Mouse (Mus musculus) common myeloid progenitor, adult 5-6 weeks (primary cell): Measurements from ENCODE around the gene Fpr3. TPM values are rescaled to one million over a fixed set of nuclear protein-coding genes. Genes with fewer than 3 reads are reported as not detected.
"Not testable (repeated sequence)": the region's sequence is repeated elsewhere in the genome, so short reads cannot be mapped to it uniquely, and the experiment has no call there.

Experiments
- ATAC-seq: replicated peaks from 2 replicates; pipeline ENCODE4 v1.8.0; 2016; ENCODE audit warnings: low read depth, mild to moderate bottlenecking, moderate TSS enrichment, inconsistent platforms; ENCODE audit not compliant: poor library complexity, severe bottlenecking
- total RNA-seq: library from RNA; stranded (forward); fragments of 200-1000, 187-1606 nt; gene quantifications from 2 replicates; pipeline ENCODE4 v1.2.3, GENCODE M21; 2017

Fpr3 gene
- total RNA-seq = not detected in 2 replicates

DNA sequence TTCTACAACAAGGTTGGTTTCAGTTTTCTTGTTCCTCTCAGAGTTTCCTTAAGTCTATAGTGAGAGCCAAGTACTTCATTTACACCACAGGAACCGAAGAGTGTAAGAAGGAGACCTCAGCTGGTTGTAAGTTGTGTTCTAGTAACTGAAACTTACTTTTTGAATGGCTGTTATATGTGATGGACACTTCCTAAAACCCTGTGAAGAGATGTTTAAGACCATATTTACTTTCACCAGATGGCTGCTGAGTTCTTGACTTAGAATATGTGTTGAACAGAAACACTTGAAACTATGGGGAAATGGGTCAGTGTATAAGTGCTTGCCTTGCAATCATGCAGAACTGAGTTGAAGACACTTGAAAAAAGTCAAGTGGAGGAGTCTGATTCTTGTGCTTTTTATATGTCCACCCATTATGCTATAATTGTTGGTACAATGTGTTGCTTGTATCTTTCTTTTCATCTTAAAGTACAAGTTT, at the start of gene Fpr3, which contains the start of gene Fpr2:
Fpr3 (plus strand) TSS at position 79 of the 475 bp plus-strand sequence.
Fpr2 (plus strand) TSS at position 51 of the 475 bp plus-strand sequence.
- no peak for ATAC-seq

DNA sequence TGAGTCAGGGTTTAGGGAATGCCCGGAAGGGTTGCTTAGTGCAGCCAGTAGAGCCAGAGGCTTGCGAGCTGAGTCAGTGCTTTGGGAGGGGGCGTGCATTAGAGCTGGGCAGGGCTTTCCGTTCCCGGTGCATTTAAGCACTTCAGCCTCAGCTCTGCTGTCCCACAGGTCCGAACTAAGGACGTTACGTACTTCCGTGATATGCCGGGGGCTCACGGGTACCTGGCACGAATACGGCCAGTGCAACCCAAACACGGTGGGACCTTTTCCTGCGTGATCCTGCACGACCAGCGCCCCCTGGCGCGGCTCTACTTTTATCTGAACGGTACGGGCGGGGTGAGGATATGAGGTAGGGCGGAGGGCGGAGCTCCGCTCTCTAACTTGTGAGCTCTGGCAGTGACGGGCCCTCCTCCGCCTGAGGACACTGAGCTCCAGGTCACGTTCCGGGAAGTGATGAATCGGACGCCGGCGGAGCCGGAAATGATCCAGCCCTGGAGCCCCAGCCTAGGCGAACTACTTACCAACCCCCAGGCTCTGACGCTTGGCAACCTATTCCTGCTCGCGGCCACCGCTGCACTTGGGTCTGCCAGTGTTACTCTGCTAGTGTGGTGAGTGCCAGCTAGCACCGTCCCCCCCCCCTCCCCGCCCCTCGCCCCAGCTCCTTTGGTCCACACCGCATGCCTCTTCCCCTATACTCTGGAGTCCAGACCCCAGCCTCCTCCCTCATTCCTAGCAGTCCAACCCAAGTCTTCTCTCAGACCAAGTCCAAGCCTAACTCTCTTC, 49.5 kb upstream of the Fpr3 start:
- ATAC-seq = peak; percentile 97

DNA sequence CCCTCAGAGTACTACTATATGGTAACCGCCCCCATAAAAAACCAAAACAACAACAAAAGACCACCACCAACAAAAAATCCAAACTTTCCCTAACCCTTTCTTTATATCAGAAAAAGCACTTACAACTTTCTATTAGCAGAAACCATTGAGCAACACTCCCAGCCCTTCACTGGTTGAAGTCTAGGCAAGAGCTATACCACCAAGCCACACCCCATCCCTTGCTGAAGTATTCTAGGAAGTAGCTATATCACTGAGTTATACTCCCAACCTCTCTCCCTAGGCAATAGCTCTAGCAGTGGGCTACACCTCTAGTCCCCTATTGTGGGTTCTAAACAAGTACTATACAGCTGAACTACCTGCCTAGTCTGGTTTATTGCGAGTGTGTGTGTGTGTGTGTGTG, 48.4 kb upstream of the Fpr3 start:
- ATAC-seq = no peak

DNA sequence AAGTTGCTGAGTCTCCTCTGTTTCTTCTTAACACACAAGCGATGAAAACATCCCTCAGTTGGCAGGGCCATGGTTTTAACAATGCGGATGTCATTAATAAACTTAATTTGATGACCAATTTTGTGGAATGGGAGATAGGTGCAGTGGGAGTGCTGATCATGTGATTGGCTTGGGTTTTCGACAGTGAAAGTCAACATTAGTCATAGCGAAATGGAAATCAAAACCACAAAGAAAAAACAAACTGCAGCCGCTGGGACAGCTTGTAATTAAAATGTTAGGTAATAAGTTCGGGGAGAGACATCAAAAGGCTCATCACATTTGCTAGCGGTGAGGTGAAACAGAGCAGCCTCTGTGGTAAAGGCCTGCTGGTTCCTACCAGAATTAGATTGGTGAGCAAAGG, 46.9 kb upstream of the Fpr3 start:
- no peak for ATAC-seq

DNA sequence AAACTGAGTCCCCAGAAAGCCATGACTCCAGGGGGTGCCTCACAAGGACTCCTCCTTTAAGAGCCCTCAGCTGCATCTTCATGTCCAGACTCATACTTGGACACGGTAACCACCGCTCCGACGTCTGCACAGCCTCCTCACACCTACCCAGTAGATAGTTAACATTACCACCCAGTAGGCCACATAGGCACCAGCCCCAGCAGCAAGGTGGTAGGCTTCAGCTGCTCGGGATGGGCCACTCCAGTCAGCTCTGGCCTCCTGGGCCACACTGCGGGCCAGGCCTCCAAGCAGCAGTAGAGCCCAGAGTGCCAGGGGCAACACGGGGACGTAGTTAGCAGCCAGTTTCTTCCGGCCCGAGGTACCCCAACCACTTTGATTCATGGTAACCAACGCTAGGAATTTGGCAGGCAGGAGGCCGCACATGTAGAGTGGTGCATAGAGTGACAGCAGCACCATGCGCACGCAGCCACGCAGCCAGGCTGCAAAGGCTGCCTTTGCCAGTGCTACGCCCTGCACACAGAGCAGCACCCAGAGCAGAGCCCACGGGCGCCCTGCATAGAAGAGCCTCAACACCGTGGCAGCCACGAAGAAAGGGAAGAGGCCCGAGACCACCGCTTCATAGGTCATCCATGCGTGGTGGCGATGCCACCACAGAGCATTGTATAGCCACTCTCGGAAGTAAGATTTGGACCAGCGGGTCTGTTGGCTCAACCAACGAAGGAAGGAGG, 44.0 kb upstream of the Fpr3 start:
- ATAC-seq = no peak

DNA sequence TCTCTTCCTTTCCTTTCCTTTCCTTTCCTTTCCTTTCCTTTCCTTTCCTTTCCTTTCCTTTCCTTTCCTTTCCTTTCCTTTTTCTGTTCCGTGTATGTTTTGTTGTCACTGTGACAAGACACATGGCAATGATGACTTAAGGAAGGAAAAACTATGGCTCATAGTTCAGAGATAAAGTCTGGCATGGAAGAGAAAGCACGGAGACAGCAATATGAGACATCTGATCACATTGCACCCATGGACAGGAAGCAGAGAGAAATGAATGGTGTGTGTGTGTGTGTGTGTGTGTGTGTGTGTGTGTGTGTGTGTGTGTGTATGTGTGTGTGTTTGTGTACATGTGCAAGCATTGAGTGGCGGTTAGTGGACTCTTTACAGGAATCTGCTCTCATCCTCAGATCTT, 43.0 kb upstream of the Fpr3 start:
- not testable (repeated sequence) for ATAC-seq

DNA sequence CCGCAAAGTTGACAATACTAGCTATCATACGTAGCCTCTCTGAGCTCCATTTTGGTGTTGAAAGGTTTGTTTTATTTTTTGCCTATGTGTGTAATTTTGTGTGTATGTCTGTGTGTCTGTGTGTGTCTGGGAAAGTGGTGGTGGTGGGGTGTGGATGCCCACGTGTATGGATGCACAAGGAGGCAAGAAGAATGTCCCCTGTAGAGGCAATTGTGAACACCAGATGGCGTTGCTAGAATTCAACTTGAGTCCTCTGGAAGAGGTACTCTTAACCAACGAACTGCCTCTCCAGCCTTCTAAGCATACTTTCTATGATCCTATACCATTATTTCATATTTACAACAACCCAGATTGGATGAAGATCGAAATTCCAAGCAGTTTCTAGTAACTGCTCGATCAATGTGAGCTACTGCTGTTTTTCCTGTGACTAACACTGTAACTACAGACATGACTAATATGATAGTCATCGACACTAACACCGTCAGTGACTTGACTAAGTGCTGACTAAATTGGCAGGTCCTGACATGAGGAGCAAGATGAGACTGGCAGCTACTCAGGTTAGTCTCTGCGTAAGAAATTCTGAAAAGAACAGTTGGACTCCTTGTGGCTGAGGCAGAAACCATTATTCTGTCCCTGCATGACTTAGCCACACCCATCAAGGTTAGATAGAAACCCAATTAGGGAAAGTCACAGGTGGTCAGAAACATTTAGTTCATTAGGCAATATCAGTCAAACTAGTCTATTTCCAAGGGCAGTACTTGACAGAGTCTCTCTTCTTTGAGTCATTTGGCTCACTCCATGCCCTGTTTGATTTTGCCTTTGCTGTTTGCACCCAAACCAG, 42.2 kb upstream of the Fpr3 start:
- ATAC-seq = peak; percentile 67

DNA sequence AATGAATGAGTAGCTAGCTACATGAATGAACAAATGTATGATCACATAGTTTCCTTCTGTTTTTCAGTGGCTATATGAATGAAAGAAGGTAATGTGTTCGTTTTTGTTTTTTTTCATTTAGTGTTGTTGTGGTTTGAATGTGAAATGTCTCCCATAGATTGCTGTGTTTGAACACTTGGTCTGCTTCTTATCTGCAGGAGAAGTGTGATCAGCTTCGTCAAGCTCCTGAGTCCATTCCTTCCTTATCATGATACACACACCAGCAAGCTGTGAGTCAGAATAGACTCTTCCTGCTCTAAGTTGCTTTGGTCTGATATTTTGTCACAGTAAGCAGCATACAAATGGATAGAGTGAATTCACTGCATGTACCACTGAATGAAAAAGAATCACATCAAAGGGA, 38.7 kb upstream of the Fpr3 start:
- peak; percentile 66 for ATAC-seq

DNA sequence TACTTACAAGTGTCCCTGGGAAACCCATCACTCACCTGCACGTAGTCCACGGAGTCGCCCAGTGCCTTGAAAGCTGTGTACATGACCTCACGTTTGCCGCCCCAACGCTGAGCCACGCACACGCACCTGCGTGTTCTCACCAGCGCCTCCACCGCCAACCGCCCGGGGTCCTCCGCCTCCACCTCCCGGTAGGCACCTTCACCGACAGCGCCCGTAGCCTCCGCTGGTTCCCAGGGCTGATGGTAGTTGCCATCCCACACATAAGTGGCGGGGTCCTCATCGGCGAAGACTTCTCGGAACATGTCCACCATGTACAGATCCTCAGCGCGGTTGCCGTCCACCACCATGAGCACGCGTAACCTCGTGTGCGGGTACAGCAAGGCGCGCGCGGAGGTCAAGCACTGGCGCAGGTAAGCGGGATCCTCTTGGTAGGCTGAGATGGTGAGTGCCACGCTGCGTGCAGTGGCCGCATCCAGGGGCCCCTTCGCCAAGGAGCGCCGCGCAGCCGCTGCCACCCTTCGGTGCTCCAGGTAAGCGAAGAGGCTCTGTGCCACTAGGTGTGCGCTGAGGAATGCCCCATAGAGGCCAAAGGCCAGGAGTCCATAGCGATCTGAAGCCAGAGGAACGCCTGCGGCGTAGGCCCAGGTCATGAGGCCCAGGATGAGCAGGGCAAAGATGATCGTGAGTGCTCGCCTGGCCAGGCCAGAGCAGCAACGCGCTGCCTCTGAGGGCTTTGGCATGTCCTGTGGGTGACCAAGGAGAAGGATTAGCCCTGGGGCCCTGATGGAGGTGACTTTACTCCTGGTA, 37.5 kb upstream of the Fpr3 start:
- ATAC-seq = no peak

DNA sequence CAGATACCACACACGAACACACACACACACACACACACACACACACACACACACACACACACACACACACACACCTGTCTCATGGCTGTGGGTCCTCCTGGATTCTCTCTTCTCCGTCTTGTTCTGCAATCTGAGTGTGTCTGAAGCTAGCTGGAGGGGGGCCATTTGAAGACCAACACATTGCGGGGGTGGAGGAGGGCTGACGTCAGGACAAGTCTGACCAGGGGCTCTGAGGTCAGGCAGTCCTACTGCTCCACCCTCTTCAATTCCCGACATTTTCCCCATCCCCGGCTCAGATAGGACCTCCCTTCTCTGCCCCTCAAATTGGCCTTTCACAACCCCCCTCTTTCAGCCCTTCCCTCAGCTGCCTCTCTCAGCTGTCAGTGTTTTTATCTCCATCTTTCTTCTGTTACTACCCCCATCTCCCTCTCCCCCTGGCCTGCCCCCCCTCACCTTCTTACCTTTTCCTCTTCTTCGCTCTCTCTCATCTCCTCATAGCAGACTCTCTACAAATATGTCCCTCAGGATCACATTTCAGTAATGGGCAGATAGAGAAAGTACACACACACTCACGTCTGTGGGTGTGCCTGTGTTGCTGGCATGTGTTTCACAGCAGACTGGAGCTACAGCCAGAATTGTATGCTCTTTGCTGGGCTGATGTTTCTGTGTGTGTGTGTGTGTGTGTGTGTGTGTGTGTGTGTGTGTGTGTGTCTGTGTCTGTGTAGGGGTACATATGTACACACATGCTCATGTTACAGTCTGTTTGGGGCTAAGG, 32.4 kb upstream of the Fpr3 start, which contains the start of gene Has1:
Has1 (minus strand) TSS at position 142 of the 775 bp plus-strand sequence.
- ATAC-seq = no peak

DNA sequence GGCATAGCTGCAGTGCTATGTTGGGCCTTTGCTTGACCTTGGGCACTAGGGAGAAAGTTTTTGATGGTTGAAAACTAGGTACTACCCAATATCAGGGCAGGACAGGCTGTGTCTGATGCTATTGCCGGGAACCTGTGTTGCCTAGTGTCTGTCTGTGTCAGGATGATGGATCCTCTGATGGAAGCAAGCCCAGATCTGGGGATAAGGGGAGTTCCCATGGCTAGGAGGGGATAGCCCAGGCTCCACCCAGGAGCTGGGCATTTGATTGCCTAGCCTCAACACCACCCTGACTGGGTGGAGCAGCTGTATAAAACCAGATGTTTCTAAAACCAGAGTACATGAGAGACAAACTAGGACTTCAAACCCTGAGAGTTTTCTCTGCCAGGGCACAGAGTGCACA, 31.0 kb upstream of the Fpr3 start:
- no peak for ATAC-seq

DNA sequence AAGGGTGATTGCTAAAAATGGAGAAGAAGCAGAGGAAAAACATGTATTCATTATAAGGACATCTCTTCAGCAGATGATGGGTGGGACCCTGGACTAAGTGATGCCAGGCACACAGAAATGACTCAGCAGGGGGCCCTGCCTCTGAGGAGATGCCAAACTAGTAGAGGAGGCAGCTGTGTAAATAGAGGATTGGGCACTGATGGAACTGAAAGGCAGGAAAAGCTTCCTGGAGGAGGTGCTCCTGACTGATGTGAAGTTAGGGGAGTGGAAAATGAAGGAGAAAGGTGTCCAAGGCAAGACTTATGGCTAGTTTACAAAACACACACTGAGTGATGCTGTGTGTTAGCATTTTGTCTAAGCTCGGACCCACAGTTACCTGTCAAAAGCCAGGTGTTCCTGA, 30.2 kb upstream of the Fpr3 start:
- ATAC-seq = no peak

DNA sequence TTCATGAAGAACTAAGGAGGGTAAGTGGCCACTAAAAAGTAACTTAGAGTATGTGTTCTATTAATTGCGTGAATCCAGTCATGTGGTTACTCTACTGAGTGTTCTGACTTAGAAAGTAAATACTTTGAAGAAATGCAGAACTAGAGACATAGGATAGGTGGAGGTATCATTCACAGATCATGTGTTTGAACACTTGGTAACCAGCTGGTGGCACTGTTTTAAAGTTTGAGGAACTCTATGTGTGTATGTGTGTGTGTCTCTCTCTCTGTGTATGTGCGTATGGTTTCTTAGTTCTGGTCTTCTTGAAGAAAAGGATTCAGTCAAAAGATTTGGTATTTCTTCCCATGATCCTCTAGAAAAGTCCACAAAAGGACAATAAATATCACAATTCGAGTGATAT, 27.5 kb upstream of the Fpr3 start:
- ATAC-seq = peak; percentile 88

DNA sequence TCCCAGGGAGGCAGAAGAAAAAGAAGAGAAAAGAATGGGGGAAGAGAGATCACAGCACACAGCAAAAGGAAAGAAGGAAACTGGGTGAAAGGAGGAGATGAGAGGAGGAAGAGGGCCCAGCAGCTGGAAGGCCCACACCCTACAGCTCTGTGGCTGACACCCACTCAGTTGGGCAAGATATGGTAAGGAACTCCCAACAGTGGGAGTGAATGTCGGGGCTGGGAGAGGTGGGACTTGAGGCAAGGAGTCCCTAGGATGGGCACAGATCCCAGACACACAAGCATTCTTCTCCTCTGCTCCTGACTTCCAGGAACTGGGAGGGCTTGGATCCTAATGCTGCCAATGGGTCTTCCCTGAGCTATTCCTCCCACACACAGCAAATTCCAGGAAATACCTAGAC, 25.3 kb upstream of the Fpr3 start:
- ATAC-seq = no peak

DNA sequence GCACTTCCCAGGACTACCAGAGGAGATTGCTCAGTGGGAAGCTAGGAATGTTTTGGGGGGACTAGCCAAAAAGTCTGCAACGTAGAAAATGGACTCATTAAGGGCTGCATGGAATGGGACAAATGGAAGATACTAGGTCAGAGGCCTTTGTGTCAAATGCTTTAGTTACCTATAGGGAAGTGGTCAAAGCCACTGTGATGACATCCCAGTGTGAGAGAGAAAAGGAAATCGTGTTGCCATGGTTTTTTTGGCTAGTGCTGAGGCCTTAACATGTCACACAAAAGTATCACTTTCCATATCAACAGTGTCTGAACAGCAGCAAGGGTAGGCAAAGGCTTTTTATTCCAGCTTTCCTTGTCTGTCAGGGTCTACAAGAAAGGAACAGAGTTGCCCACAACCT, 22.5 kb upstream of the Fpr3 start:
- ATAC-seq = peak; percentile 92

DNA sequence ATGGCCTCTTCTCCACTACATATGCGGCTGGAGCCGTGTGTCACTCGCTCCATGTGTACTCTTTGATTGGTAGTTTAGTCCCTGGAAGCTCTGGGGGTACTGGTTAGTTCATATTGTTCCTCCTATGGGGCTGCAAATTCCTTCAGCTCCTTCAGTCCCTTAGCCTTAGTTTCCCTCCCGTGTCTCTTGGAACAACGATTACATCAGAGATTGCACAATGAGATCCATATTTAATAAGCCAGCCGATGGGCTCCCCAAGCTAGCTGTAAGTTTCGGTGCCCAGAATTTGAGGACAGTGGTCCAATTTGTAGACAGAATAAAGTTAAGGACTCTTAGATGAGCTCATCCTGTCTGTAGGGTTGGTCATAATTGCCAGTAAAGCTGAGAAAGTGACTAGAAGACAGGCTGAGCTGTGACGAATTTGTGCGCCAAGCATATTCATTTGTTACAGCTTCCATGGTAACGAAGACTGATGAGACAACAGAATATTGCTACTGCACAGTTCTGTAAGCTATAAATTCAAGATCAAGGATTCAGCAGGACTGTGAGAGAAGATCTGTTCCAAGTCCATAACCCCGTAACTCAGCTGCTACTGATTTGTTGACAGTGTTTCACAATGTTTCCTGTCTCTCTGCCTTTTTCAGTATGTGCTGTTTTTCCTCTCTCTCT, 20.7 kb upstream of the Fpr3 start:
- no peak for ATAC-seq

DNA sequence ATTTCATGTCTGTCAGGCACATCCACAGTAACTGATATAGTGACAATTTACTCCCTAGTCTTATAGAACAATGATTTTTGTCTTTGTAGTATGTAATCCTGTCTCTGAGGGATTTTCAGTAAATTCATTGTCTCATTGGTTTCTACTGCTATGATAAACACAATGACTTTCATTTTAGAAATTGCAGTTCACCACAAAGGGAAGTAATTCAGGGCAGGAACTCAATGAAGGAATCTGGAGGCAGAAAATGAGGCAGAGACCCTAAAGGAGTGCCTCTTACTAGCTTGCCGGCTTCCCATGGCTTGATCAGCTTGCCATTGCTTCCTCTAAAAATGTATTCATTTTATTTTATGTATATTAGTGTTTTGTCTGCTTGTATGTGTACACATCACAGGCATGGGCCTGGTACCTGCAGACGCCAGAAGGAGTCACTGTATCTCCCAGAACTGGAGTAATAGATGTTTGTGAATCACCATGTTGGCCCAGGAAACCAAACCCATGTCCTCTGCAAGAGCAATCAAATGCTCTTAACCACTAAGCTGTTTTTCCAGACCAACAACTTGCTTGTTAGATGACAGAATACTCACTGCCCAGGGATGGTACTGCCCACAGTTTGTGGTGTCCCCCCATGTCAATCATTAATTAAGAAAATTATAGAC, 16.6 kb upstream of the Fpr3 start:
- ATAC-seq = peak; percentile 56

DNA sequence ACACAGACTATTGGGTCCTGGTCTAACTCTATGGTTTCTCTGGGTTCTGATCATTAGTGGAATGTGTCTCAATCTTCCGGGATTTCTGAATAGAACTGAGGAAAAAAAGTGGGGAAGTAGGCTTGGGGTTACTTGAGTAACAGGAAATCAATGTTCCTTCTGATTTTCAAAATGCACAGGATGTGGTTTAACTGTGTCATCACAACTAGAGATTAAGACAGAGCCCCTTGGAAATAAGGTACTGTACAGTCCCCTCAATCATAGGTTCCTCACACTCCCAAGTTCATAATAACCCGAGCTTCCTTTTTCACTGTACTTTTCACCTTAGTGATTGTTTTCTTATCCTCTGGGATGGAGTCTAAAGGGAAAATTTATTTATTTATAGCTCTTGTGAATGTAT, 16.0 kb upstream of the Fpr3 start:
- peak; percentile 87 for ATAC-seq
